Mouse (Mus musculus): ENCODE measurements around the gene Bst2. TPM values are rescaled to one million over a fixed set of nuclear protein-coding genes. Genes with fewer than 3 reads are reported as not detected.

The Bst2 gene
- polyA plus RNA-seq (2015; fragmentation: Nextera tagmentation; extraction: Ambion mirVana), result 52.3 and 53.9 TPM in 2 replicates

GRCm38 (mm10) chr8:71537028-71537867, at the start of gene Bst2:
TSS of gene Bst2 (minus strand) at chr8:71537456.
- Histone ChIP-seq H3K4me2 (peak within 1 kb of the TSS; percentile 78), H3K36me3 (no peaks in the 10 kb centered on the region), H3K27me3 (replicated peaks) (no peaks in the 10 kb centered on the region), H3K4me3 (replicated peaks) (peak within 1 kb of the TSS; percentile 52), H3K4me1 (peaks cover 11% of the 10 kb centered on the region; the same call in 1 of the 2 replicates), H3K9me3 (no peaks in the 10 kb centered on the region), H3K27ac (peak within 1 kb of the TSS; percentile 80), H3K9ac (no peak within 1 kb of the TSS; the same call in 1 of the 2 replicates)
- WGBS, result 5% methylated on average over 37 of the region's 37 CpGs
- peak; percentile 87 for ATAC-seq (ENCODE audit: insufficient read depth, low FRiP score, low read depth)

GRCm38 (mm10) chr8:71586891-71587290, 49.6 kb upstream of the Bst2 start:
- WGBS, result 75% methylated on average over 2 of the region's 2 CpGs
- Histone ChIP-seq H3K9me3 (no peaks in the 10 kb centered on the region), H3K9ac (no peak overlapping the region), H3K4me3 (replicated peaks) (no peak overlapping the region), H3K4me1 (peaks cover 8% of the 10 kb centered on the region; the same call in 1 of the 2 replicates), H3K27me3 (replicated peaks) (no peaks in the 10 kb centered on the region), H3K27ac (no peak overlapping the region), H3K36me3 (peaks cover 9% of the 10 kb centered on the region; the same call in 1 of the 2 replicates), H3K4me2 (no peak overlapping the region)
- ATAC-seq (ENCODE audit: insufficient read depth, low FRiP score, low read depth), result no peak

GRCm38 (mm10) chr8:71580201-71580600, 42.9 kb upstream of the Bst2 start:
- Histone ChIP-seq H3K4me3 (replicated peaks) (no peak overlapping the region), H3K27ac (no peak overlapping the region), H3K4me2 (no peak overlapping the region), H3K27me3 (replicated peaks) (no peaks in the 10 kb centered on the region), H3K4me1 (no peaks in the 10 kb centered on the region), H3K9ac (no peak overlapping the region), H3K36me3 (no peaks in the 10 kb centered on the region), H3K9me3 (no peaks in the 10 kb centered on the region)
- ATAC-seq (ENCODE audit: insufficient read depth, low FRiP score, low read depth), result no peak
- WGBS, result 51% methylated on average over 9 of the region's 9 CpGs

GRCm38 (mm10) chr8:71579476-71579875, 42.2 kb upstream of the Bst2 start:
- Histone ChIP-seq H3K9me3 (no peaks in the 10 kb centered on the region), H3K4me2 (no peak overlapping the region), H3K4me1 (no peaks in the 10 kb centered on the region), H3K36me3 (no peaks in the 10 kb centered on the region), H3K4me3 (replicated peaks) (no peak overlapping the region), H3K9ac (no peak overlapping the region), H3K27ac (no peak overlapping the region), H3K27me3 (replicated peaks) (no peaks in the 10 kb centered on the region)
- WGBS, result 91% methylated on average over 14 of the region's 14 CpGs
- ATAC-seq (ENCODE audit: insufficient read depth, low FRiP score, low read depth), result no peak

- H3K36me3 ChIP-seq, result no peaks in the 10 kb centered on the region
- H3K4me2 ChIP-seq, result no peak overlapping the region
- no peaks in the 10 kb centered on the region for H3K27me3 ChIP-seq (replicated peaks)
- no peak for ATAC-seq (ENCODE audit: insufficient read depth, low FRiP score, low read depth)
- no peaks in the 10 kb centered on the region for H3K4me1 ChIP-seq
- 58% methylated on average over 1 of the region's 1 CpGs for WGBS
- H3K9ac ChIP-seq, result no peak overlapping the region
- no peak overlapping the region for H3K4me3 ChIP-seq (replicated peaks)
- H3K27ac ChIP-seq, result no peak overlapping the region
- no peaks in the 10 kb centered on the region for H3K9me3 ChIP-seq
These were observed 41.8 kb upstream of the Bst2 start for GRCm38 (mm10) chr8:71579009-71579408.

- Histone ChIP-seq H3K27me3 (replicated peaks) (no peaks in the 10 kb centered on the region), H3K4me3 (replicated peaks) (no peak overlapping the region), H3K4me1 (no peaks in the 10 kb centered on the region), H3K9ac (no peak overlapping the region), H3K4me2 (no peak overlapping the region), H3K9me3 (no peaks in the 10 kb centered on the region), H3K27ac (no peak overlapping the region), H3K36me3 (no peaks in the 10 kb centered on the region)
- ATAC-seq (ENCODE audit: insufficient read depth, low FRiP score, low read depth), result no peak
- 69% methylated on average over 4 of the region's 4 CpGs for WGBS
These were observed 40.7 kb upstream of the Bst2 start for GRCm38 (mm10) chr8:71577856-71578387.

- H3K4me2 ChIP-seq, result no peak overlapping the region
- no peaks in the 10 kb centered on the region for H3K27me3 ChIP-seq (replicated peaks)
- H3K27ac ChIP-seq, result no peak overlapping the region
- no peaks in the 10 kb centered on the region for H3K36me3 ChIP-seq
- WGBS, result 57% methylated on average over 1 of the region's 1 CpGs
- H3K4me1 ChIP-seq, result peaks cover 7% of the 10 kb centered on the region; the same call in 1 of the 2 replicates
- H3K9me3 ChIP-seq, result no peaks in the 10 kb centered on the region
- ATAC-seq (ENCODE audit: insufficient read depth, low FRiP score, low read depth), result no peak
- H3K4me3 ChIP-seq (replicated peaks), result no peak overlapping the region
- no peak overlapping the region for H3K9ac ChIP-seq
These were observed 37.8 kb upstream of the Bst2 start for GRCm38 (mm10) chr8:71575020-71575419.

- Histone ChIP-seq H3K27me3 (replicated peaks) (no peaks in the 10 kb centered on the region), H3K4me3 (replicated peaks) (no peak overlapping the region), H3K4me2 (no peak overlapping the region), H3K4me1 (peaks cover 7% of the 10 kb centered on the region; the same call in 1 of the 2 replicates), H3K27ac (no peak overlapping the region), H3K9ac (no peak overlapping the region), H3K9me3 (no peaks in the 10 kb centered on the region), H3K36me3 (no peaks in the 10 kb centered on the region)
- ATAC-seq (ENCODE audit: insufficient read depth, low FRiP score, low read depth), result no peak
- 70% methylated on average over 7 of the region's 7 CpGs for WGBS
These were observed 37.2 kb upstream of the Bst2 start for GRCm38 (mm10) chr8:71574426-71574825.

GRCm38 (mm10) chr8:71572847-71573633, 35.8 kb upstream of the Bst2 start:
- no peak for ATAC-seq (ENCODE audit: insufficient read depth, low FRiP score, low read depth)
- Histone ChIP-seq H3K9ac (no peak overlapping the region), H3K4me1 (peaks cover 17% of the 10 kb centered on the region), H3K27ac (peak overlapping the region; percentile 52), H3K9me3 (no peaks in the 10 kb centered on the region), H3K36me3 (no peaks in the 10 kb centered on the region), H3K4me2 (no peak overlapping the region), H3K4me3 (replicated peaks) (no peak overlapping the region), H3K27me3 (replicated peaks) (no peaks in the 10 kb centered on the region)
- 63% methylated on average over 9 of the region's 9 CpGs for WGBS

- no peak for ATAC-seq (ENCODE audit: insufficient read depth, low FRiP score, low read depth)
- H3K4me2 ChIP-seq, result no peak overlapping the region
- no peaks in the 10 kb centered on the region for H3K36me3 ChIP-seq
- no peaks in the 10 kb centered on the region for H3K9me3 ChIP-seq
- peaks cover 17% of the 10 kb centered on the region for H3K4me1 ChIP-seq
- H3K27ac ChIP-seq, result 0 out of 2 replicates have a peak overlapping the region, but pooled peaks have one; percentile 52
- H3K4me3 ChIP-seq (replicated peaks), result no peak overlapping the region
- WGBS, result 86% methylated on average over 2 of the region's 2 CpGs
- H3K9ac ChIP-seq, result no peak overlapping the region
- no peaks in the 10 kb centered on the region for H3K27me3 ChIP-seq (replicated peaks)
These were observed 34.8 kb upstream of the Bst2 start for GRCm38 (mm10) chr8:71572077-71572476.

- peak overlapping the region; percentile 88 for H3K4me2 ChIP-seq
- under 1% methylated on average over 41 of the region's 41 CpGs for WGBS
- H3K9ac ChIP-seq, result peak overlapping the region; percentile 47
- H3K4me1 ChIP-seq, result peaks cover 17% of the 10 kb centered on the region
- H3K27ac ChIP-seq, result peak overlapping the region; percentile 94
- no peaks in the 10 kb centered on the region for H3K36me3 ChIP-seq
- peak overlapping the region; percentile 67 for H3K4me3 ChIP-seq (replicated peaks)
- no peaks in the 10 kb centered on the region for H3K27me3 ChIP-seq (replicated peaks)
- peak; percentile 91 for ATAC-seq (ENCODE audit: insufficient read depth, low FRiP score, low read depth)
- no peaks in the 10 kb centered on the region for H3K9me3 ChIP-seq
These were observed 33.2 kb upstream of the Bst2 start for GRCm38 (mm10) chr8:71570291-71570954.

Data from stomach, embryonic 15.5 days (tissue).